Mouse (Mus musculus) testis, postnatal 14 days (tissue): ENCODE data around the gene Ctsh.
"Not testable (repeated sequence)": the region's sequence is repeated elsewhere in the genome, so short reads cannot be mapped to it uniquely, and the experiment has no call there.

ENCODE experiments used
- DNase-seq: peaks from one replicate; pipeline ENCODE4 v3.0.0; 2021; ENCODE audit warnings: low spot score

Ctsh gene

DNA sequence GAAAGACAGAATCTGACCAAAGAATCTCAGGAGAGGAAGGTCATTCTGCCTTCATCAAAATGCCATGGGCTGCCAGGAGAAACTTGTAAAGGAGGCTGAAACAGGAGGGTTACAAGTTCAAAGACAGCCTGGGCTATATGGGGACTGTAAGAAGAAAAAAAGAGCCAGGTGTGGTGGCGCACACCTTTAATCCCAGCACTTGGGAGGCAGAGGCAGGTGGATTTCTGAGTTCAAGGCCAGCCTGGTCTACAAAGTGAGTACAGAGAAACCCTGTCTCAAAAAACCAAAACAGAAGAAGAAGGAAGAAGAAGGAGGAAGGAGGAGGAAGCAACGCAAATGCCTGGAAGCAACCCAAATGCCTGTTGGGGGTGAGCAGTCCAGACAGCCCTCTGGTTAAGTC is at the start of gene Ctsh:
Gene Ctsh, plus strand, starts transcription at position 301 of the 400 bp plus-strand sequence.
- DNase-seq: no peak

DNA sequence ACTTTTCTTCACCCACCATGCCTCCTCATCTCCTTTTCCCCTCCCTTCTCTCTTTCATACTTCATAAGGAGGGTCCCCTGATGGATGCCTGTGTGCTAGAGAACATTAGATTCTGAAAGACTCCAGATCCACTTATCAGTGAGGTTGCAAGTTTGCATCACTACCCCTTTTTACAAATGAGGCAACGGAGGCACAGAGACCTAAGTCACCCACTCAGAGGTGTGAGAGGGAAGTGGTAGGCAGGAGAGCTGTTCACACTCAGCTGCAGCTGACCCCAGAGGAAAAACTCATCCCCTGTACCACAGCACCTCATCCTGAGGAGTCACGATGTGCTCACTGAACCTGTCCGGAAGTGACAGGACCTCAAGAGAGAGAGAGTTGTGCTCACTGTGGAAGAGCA is 47.5 kb upstream of the Ctsh start:
- no peak for DNase-seq

DNA sequence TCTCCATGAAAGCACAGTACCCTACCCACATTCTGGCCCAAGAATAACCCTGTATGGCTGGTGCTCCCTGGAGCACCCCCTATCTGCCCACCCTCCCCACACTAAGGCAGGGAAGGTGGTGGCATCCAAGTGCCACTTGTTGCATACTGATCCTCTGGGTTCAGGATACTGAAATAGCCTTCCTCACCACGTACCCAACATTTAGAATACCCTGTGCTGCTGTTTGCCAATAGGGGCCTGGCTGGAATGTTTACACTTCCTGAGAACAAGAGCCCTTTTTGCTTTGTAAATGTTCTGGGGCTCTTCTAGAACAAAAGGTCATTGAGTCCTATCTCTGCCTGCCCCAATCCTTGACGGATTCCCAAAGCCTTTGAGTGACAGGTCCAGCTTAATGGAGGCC is 46.9 kb upstream of the Ctsh start:
- no peak for DNase-seq

DNA sequence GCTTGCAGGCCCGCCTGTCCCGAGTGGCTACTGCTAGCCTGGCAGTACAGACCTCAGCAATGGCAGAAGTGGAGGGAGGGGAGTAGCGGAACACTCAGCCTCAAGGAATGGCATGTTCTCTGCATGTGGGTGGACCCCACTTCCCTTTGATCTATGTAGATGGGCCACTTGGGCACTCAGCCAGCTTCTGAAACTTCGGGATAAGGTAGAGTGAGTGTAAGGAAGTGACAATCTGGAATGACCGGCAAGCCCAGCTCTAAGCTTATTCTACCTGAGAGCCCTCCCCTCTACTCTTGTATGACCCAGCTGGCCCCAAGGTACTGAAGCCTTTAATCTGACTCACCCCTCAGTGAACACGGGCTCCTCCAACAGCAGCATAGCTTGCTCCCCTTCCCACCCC is 45.8 kb upstream of the Ctsh start:
- peak; percentile 11 for DNase-seq

DNA sequence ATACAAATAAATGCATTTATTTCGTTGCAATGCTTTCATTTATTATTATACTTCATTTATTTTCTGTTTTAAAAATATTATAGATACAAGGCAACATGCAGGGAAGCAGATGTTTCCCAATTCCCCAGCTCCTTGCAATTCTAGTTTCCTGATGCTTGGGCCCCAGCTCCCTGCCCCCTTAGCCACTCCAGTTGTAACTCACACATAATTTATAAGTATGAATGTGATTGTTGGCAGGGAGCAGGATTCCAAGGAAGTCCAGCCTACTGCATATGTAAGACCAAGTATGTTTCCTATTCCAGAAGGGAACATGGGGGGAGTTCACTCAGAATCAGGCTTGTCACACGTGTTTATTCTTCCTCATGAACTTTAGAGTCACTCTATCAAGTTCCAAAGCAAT is 42.1 kb upstream of the Ctsh start:
- no peak for DNase-seq

DNA sequence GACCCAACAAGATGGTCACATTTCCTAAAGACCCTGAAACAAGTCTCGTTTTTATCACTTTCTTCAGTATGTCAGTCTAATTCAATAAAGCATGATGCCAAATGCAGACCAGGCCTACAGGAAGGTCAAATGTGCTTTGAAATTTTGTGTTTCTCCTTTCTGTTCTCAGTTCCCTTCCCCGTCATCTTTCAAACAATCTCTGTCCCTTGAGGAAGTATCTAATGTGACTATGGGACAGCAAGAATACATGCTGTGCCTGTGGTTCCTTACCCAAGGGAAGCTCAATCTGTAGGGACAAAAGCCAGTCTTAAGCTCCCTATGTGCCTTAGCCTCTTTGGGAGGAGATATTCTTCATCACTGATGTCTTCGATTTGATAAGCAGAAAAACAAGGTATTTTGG is 39.3 kb upstream of the Ctsh start:
- DNase-seq: no peak

DNA sequence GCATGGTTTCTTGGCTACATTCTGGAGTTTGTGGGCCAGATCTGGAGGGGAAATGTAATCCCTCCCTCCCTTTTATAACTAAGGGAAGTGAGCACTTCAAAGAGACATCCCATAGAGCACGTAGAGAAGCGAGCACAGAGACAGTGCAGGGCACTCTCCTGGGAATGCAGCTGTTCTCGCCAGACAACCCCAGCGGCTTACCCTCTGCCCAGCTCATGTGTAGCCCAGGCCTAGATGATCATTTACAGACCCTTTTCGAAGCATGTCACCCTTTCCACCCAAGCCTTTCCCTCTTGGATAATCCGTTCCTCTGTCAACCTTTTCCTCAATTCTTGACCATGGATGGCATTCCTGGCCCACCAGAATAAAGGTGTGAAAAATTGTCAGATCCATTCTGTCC is 37.7 kb upstream of the Ctsh start:
- no peak for DNase-seq

DNA sequence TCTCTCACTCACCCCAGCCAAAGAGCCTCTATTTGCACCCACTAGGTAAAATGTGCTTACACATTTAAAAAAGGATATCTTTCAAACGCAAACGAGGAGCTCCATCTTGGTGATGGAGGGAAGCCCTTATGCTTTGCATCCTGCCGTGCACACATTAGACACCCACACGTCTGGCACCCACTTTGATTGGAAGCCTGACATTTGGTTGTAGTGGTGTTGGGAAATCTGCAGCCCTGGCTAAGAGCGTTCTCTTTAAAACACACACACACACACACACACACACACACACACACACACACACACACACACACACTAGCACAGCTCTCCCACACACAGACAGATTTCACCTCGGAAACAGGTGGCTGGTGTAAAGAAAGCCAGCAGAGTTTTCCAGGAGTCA is 33.1 kb upstream of the Ctsh start:
- no peak for DNase-seq

DNA sequence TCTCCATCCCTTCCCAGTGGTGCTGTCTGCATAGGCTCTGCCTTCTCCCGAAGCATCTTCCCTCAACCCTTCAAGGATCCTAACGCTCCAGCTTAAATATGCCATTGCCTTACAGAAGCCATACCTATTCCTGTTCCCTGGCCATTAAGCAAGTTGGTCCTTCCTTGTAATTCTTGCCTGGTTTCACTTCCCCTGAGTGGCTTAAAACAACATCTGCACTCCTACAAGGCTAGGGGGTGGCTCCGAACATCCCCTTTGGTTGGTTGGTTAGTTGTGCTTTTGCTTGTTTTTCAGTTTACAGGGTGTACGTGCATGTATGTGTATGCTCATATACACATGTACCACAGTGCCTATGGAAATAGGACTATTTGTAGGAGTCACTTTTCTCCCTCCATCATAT is 32.5 kb upstream of the Ctsh start:
- DNase-seq: no peak

DNA sequence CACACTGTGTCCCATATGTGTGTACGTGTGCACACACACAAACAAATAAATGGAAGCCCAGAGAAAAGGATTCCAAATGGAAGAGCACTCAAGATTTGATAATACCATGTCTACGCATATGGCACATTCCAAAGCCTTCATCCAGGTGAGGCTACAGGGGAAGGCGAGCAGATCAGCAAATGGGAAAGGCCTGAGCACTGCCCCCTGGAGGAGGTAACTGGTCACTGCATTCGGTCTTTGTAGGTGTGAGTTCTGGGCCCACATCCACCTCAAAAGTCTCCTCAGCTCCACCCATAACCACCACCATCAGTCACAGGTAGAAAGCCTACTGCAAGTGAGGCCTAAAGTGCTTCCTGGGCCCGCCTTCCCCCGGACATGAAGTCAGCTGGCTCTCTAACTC is 26.2 kb upstream of the Ctsh start:
- DNase-seq: no peak

DNA sequence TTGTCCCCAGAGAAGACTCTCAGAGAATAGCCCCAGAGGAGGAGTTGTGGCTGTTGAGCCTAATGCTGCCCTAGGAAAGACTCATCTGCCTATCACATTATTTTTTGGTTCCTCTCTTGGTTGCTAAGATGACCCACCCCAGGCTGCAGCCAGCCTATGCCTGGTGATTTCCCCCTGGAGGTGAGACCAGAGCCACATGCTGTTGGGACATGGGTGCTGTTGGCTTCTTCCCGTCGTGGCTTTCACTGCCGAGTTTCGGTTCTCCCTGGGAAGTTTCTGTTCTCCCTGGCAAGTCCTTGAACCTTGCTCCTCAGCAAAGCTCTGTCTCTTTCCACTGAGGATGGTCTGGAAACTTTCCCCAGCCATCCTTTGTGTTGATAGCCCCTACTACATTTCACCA is 20.0 kb upstream of the Ctsh start:
- DNase-seq: no peak

DNA sequence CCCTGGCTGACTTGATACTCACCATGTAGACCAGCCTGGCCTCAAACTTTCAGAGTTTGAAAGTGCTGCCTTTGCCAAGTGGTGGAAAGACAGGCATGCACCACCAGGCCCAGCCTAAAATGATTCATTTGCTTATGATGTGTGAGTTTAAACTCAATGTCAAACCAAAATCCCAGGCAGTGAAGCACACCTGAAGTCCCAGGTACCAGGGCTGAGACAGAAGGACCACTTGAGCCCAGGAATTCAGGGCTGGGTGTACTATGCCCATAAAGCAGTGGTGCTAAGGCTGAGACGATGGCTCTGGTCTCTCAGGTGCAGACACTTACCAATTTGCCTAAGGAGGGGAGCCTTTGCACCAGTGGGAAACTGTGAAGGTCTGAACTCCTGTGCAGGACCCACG is 18.8 kb upstream of the Ctsh start:
- DNase-seq: no peak

DNA sequence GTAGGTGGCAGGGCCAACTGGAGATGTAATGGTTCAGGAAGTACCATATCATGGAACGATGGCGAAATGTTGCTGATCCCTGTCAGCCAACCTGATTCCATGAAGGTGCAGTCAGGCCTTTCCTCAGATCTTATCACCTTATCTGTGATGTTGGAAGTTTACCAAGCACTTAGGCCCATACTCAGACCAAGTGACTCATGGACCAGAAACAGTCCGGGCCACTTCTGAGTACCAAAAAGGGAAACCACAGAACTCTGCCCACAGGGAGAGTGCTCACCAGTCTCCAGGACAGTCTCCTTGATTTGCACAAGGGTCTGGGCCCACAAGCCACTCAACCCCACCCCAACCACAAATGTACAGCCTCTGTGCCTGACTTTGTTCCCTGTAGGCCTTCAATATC is 18.2 kb upstream of the Ctsh start:
- no peak for DNase-seq

DNA sequence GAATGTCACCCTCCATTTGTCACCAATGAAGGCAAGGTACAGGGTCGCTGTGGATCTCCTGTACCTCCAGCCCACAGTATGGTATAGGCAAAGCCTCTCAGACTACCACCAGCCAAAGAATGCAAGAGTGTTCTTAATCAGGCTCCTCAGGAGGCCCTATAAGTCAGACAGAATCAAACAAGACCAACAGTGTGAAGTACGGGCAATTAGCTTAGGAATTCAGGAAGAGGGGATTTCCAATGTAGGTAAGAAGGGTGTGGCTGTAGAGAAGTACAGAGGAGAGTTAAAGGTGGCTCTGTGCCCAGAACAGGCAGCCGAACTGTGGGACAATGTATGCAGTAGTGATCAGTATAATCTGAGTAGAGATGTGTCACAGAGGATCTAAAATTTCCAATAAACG is 17.6 kb upstream of the Ctsh start:
- DNase-seq: no peak

DNA sequence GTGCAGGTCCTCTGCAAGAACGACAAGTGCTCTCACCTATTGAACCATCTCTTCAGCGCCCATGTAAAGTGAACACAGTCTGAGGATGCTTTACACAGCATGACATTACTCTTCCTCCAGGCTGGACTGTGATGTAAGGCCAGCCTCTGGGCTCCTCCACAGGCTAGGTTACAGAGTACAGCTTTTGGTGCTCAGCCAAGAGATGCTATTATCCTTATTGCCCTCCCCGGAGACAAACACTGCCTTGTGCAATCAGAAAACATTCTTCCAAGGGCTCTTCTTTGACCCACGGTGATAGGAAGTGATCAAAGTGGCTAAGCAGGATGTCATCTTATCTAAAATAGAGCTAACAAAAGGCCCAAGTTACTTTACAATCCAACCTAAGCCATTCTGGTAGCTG is 15.4 kb upstream of the Ctsh start:
- no peak for DNase-seq

DNA sequence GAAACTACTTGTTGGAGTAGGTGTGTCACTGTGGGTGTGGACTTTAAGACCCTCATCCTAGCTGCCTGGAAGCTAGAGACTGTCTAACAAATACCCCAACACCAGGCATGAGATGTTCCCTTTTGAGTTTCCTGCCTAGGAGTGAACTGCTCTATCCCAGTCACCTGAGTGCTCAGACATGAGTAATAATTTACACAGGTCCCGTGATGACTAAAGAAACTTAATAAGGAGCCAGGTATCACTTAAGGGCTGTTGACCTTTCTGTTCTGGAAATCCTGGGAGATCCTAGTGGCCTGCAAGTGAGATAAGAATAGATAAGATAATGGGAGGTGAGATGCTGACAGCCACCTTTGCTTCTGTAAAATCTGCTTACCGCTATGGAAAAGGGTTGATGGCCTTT is 13.0 kb upstream of the Ctsh start:
- DNase-seq: no peak

DNA sequence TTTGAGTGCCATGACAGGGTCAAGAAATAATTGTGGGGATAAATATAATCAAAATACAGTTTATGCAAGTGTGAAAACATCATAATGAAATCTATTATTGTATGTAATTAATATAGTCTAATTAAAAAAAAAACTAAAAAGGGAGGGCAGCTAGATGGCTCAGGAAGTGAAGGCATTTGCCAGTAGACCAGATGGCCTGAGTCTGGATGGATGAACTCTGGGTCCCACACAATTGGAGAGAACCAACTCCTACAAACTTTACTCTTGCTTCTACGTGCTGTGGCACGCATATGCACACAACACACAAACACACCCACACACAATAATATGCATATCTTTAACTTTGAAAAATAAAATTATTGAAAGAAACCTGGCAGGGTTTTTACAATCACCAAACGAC is 12.4 kb upstream of the Ctsh start:
- DNase-seq: no peak

DNA sequence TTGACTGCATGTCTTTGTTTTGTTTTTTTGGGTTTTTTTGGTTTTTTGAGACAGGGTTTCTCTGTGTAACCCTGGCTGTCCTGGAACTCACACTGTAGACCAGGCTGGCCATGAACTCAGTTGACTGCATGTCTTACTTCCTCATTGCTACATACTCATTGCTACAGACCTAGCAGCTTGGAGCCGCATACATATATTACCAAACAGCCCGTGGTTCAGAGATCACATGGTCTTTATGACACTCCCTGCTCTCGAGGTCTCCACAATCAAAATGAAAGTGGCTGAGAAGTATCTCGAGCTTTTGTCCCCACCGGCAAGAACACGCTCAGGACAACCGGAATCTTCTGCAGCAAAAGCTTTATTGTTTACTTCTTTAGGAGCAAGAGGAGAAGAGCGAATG is 11.0 kb upstream of the Ctsh start:
- not testable (repeated sequence) for DNase-seq

DNA sequence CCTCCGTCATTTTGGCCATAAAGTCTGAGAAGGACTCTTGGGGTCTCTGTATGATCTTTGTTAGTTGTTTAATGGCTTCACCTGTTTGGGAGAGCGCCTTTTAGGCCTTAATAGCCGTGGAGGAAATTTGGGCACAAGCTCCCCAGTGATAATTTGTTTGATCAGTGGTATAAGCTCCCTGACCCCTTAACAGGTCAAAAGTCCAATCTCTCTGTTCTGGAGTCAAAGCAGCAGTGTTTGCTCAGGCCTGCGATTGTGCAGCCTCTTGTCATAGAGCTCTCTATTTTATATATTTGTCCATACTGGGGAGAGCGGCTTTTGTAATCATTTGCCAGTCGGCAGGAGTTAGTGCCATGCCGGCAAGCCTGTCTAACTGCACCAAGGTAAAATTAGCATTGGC is 8.8 kb upstream of the Ctsh start:
- DNase-seq: no peak

DNA sequence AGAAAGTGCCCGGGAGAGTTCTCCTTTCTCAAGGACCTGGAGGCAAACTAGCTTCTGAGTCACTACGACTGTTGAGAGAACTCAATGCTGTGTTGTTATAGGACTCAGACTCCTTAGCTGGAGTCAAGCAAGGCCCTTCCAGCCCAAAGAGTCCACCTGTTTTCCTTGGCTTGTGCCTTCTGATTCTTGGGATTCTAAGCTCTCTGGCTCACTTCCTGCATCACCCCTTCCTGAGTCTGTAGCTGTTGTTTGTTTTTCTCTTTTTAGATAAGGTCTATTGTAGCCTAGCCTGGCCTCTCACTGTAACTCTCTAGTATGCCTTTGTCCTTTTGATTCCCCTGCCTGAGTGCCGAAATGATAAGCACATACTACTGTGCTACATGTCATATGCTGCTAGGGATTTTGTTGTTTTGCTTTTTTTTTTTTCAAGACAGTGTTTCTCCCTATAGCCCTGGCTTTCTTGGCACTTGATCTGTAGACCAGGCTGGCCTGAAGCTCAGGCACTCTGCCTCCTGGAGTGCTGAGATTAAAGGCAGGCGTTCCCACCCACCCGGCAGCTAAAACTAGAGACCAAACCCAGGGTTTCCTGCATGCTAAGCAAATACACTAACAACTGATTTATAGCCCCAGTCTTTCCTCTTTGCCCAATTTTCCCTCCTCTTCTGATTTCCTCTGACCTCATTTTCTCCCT is 5.9 kb upstream of the Ctsh start:
- DNase-seq: no peak

DNA sequence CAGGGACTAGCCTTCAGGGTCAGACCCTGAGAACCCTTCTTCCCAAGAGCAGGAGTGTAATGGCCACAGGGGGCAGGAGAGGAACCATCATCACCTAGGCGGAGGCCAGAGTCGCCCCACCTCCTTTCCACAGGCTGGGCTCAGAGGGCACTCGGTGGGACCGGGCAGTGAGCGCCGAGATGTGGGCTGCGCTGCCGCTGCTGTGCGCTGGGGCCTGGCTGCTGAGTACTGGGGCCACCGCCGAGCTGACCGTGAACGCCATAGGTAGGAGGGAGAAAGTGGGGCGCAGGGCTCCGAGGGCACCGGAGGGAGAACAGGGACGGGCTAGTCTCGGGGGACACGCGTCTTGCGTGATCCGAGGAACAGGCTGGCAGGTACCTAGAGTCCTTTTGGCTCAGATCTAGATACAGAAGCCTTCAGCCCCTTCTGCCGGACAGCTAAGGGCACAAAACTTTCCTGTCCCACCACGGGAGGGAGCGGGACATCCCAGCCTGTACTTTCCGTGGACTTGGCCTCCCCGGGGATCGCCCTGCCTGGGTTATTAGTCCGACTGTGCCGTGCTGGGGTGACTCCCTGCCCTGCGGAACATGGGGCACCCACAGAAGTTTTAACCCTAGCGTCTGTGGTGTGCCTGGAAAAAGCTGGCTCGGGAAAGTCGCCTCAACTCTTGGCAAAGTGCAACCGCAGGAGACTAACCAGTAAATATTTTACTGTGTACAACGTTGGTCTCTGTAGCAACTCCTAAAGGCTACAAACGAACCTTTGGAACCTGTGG is 606 bp downstream of the Ctsh start:
- peak; percentile 33 for DNase-seq

DNA sequence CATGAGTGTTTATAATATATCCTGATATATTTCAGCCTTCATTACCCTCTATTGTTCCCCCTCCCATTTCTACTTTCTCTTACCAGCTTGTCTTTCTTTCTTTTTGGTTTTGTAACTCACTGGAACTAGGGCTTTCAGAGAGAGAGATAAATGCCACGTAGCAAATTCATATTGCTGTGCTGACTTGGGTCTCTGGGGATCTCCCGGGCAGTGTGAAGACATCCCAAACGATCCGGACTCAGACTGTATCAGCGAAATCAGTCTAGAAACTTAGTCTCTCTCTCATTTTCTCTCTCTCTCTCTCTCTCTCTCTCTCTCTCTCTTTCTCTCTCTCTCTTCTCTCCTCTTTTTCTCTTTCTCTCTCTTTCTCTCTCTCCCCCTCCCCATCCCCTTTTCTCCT is 1.5 kb downstream of the Ctsh start:
- DNase-seq: no peak

DNA sequence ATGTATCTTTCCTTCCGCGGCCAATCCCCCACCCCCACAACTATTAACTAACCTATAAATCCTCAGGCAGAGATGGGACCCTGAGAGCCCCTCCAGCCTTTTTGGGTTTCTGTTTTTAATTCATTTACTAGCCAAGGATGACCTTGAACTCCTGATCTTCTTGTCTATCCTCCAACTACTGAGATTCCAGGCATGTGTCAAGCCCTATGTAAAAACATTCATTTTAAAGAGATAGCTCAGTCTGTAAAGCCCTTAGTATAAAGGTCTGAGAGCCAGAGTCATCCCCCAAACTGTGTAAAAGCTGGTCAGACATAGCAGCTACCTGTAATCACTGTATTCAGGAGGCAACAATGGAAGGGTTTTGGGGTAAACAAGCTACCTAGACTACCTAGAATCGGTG is 2.0 kb downstream of the Ctsh start:
- no peak for DNase-seq

DNA sequence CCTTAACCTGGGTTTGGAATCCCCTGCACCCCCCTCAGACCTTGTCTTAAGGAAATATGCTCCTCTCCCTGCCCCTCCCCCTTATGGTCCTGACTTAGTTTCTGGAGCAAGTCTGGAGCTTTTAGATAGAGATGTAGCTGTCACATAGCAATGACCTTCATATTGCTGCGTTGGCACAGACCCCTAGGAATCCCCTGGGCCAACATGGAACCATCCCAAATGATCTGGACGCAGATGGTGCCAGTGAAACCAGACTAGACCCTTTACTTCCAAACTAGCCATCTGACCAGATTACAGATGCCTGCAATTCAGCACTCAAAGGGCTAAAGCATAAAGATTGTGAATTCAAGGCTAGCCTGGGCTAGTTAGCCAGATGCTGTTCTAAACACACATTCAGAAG is 2.8 kb downstream of the Ctsh start:
- no peak for DNase-seq
